Mouse (Mus musculus): ENCODE data around the gene Ppcdc.

The Ppcdc gene

GRCm38 (mm10) chr9:57439522-57440295 is at the start of gene Ppcdc:
Ppcdc (minus strand) TSS chr9:57440124.
- peak; percentile 95 for DNase-seq (ENCODE audit: low spot score in 2 of 2)

GRCm38 (mm10) chr9:57487807-57488206 is 47.9 kb upstream of the Ppcdc start:
- DNase-seq (ENCODE audit: low spot score in 2 of 2): no peak

- peak; percentile 40 to 73 for DNase-seq (ENCODE audit: low spot score in 2 of 2)
Observed at GRCm38 (mm10) chr9:57485774-57486173, 45.9 kb upstream of the Ppcdc start.

- no peak for DNase-seq (ENCODE audit: low spot score in 2 of 2)
Observed at GRCm38 (mm10) chr9:57468914-57469313, 29.0 kb upstream of the Ppcdc start.

GRCm38 (mm10) chr9:57467896-57468549 is 28.1 kb upstream of the Ppcdc start, which contains the start of gene Scamp5:
Scamp5 (minus strand) TSS chr9:57468060.
- DNase-seq (ENCODE audit: low spot score in 2 of 2): peak; percentile 83 to 86

- DNase-seq (ENCODE audit: low spot score in 2 of 2): peak in 1 of 2 experiments; percentile 4
Observed at GRCm38 (mm10) chr9:57467271-57467771, 27.4 kb upstream of the Ppcdc start.

- DNase-seq (ENCODE audit: low spot score in 2 of 2): peak in 1 of 2 experiments; percentile 35
Observed at GRCm38 (mm10) chr9:57466101-57466500, 26.2 kb upstream of the Ppcdc start.

GRCm38 (mm10) chr9:57462866-57463265 is 22.9 kb upstream of the Ppcdc start:
- DNase-seq (ENCODE audit: low spot score in 2 of 2): no peak

- DNase-seq (ENCODE audit: low spot score in 2 of 2): no peak
Observed at GRCm38 (mm10) chr9:57459707-57460106, 19.8 kb upstream of the Ppcdc start.

- no peak for DNase-seq (ENCODE audit: low spot score in 2 of 2)
Observed at GRCm38 (mm10) chr9:57453516-57453915, 13.6 kb upstream of the Ppcdc start.

GRCm38 (mm10) chr9:57452624-57453462 is 12.9 kb upstream of the Ppcdc start:
- DNase-seq (ENCODE audit: low spot score in 2 of 2): no peak

- DNase-seq (ENCODE audit: low spot score in 2 of 2): no peak
Observed at GRCm38 (mm10) chr9:57449715-57450114, 9.8 kb upstream of the Ppcdc start.

- no peak for DNase-seq (ENCODE audit: low spot score in 2 of 2)
Observed at GRCm38 (mm10) chr9:57440620-57441019, 696 bp upstream of the Ppcdc start.

GRCm38 (mm10) chr9:57439083-57439482 is 841 bp downstream of the Ppcdc start:
- no peak for DNase-seq (ENCODE audit: low spot score in 2 of 2)

GRCm38 (mm10) chr9:57437896-57438614 is 1.9 kb downstream of the Ppcdc start:
- no peak for DNase-seq (ENCODE audit: low spot score in 2 of 2)

- DNase-seq (ENCODE audit: low spot score in 2 of 2): no peak
Observed at GRCm38 (mm10) chr9:57436166-57436565, 3.8 kb downstream of the Ppcdc start.

GRCm38 (mm10) chr9:57434405-57435165 is 5.3 kb downstream of the Ppcdc start:
- DNase-seq (ENCODE audit: low spot score in 2 of 2): no peak

- DNase-seq (ENCODE audit: low spot score in 2 of 2): peak; percentile 90 to 93
Observed at GRCm38 (mm10) chr9:57433097-57434032, 6.6 kb downstream of the Ppcdc start.

- no peak for DNase-seq (ENCODE audit: low spot score in 2 of 2)
Observed at GRCm38 (mm10) chr9:57432480-57432879, 7.4 kb downstream of the Ppcdc start.
